Mouse (Mus musculus) thymus, adult 2 months (tissue): ENCODE data around the gene Ints13. TPM values are rescaled to one million over a fixed set of nuclear protein-coding genes. Genes with fewer than 3 reads are reported as not detected.

Experiments
- DNase-seq: peaks from one replicate; pipeline ENCODE4 v3.0.0; 2021
- H3K27ac ChIP-seq: fragments of 200-500 bp; 2 replicates; pipeline ENCODE4 v1.5.1; 2012; ENCODE audit warnings: low read length, control low read depth; ENCODE audit not compliant: control insufficient read depth, insufficient read depth
- H3K27me3 ChIP-seq: fragments of 200-500 bp; 2 replicates; pipeline ENCODE4 v1.6.1; 2012; ENCODE audit warnings: mild to moderate bottlenecking, low read length, moderate library complexity, mixed read lengths; ENCODE audit not compliant: control insufficient read depth, insufficient read depth
- H3K36me3 ChIP-seq: fragments of 200-500 bp; 2 replicates; pipeline ENCODE4 v1.6.1; 2012; ENCODE audit warnings: mild to moderate bottlenecking, low read length, moderate library complexity; ENCODE audit not compliant: control insufficient read depth, insufficient read depth
- H3K4me1 ChIP-seq: fragments of 200-500 bp; replicated peaks from 2 replicates; pipeline ENCODE4 v1.6.1; 2012; ENCODE audit warnings: low read length; ENCODE audit not compliant: control insufficient read depth, insufficient read depth
- H3K4me3 ChIP-seq: fragments of 200-500 bp; 2 replicates; pipeline ENCODE4 v1.5.1; 2012; ENCODE audit warnings: mild to moderate bottlenecking, low read length, control low read depth, moderate library complexity; ENCODE audit not compliant: control insufficient read depth, insufficient read depth
- CTCF ChIP-seq: fragments of 200-500 bp; IDR thresholded peaks from 2 replicates; pipeline ENCODE4 v1.5.1; 2012; ENCODE audit warnings: mild to moderate bottlenecking, control low read depth, low read length, moderate library complexity, borderline replicate concordance; ENCODE audit not compliant: control insufficient read depth, poor library complexity, insufficient read depth; ENCODE audit errors: extremely low read depth
- POLR2A ChIP-seq: fragments of 200-500 bp; IDR thresholded peaks from 2 replicates; pipeline ENCODE4 v1.6.1; 2012; ENCODE audit warnings: mild to moderate bottlenecking, low read length, control low read depth, moderate library complexity; ENCODE audit not compliant: control insufficient read depth, poor library complexity, insufficient read depth; ENCODE audit errors: extremely low read depth
- WGBS: fragments of 180-500 bp; shearing (Covaris S2); methylation state at CpG from one replicate; pipeline ENCODE4 v1.1.7; 2018; 5-methylcytosine and 5-hydroxymethylcytosine counted together
- polyA plus RNA-seq: library from polyadenylated mRNA; depleted of rRNA; stranded (reverse); fragments of >200 nt; gene quantifications from 2 replicates; pipeline ENCODE4 v1.2.3, GENCODE M21; 2012

Ints13 gene
- polyA plus RNA-seq, 1 experiment = 44.0 TPM

GRCm38 (mm10) chr6:146545289-146545865, 32.3 kb downstream of the Ints13 start:
- DNase-seq = no peak
- Histone ChIP-seq H3K36me3 (peaks cover 30% of the 10 kb centered on the region), H3K27me3 (no peaks in the 10 kb centered on the region), H3K27ac (no peak overlapping the region), H3K4me1 (no peaks in the 10 kb centered on the region), H3K4me3 (no peak overlapping the region)
- TF ChIP-seq POLR2A (no peak), CTCF (no peak)
- 93% methylated on average over 5 of the region's 5 CpGs for WGBS

- DNase-seq = no peak
- no peak overlapping the region for H3K4me3 ChIP-seq
- peaks cover 23% of the 10 kb centered on the region for H3K36me3 ChIP-seq
- no peak overlapping the region for H3K27ac ChIP-seq
- TF ChIP-seq POLR2A = no peak
- no peak for TF ChIP-seq CTCF
- 91% methylated on average over 1 of the region's 1 CpGs for WGBS
- no peaks in the 10 kb centered on the region for H3K27me3 ChIP-seq
- H3K4me1 ChIP-seq = no peaks in the 10 kb centered on the region
Observed at GRCm38 (mm10) chr6:146544622-146545021, 33.0 kb downstream of the Ints13 start.

- 96% methylated on average over 3 of the region's 3 CpGs for WGBS
- no peaks in the 10 kb centered on the region for H3K27me3 ChIP-seq
- no peaks in the 10 kb centered on the region for H3K36me3 ChIP-seq
- TF ChIP-seq CTCF = no peak
- no peak for TF ChIP-seq POLR2A
- DNase-seq = no peak
- H3K27ac ChIP-seq = no peak overlapping the region
- H3K4me1 ChIP-seq = no peaks in the 10 kb centered on the region
- H3K4me3 ChIP-seq = no peak overlapping the region
Observed at GRCm38 (mm10) chr6:146540386-146540785, 37.2 kb downstream of the Ints13 start.

GRCm38 (mm10) chr6:146538661-146539060, 39.0 kb downstream of the Ints13 start:
- no peak overlapping the region for H3K27ac ChIP-seq
- no peaks in the 10 kb centered on the region for H3K27me3 ChIP-seq
- no peak overlapping the region for H3K4me3 ChIP-seq
- 91% methylated on average over 4 of the region's 4 CpGs for WGBS
- H3K4me1 ChIP-seq = no peaks in the 10 kb centered on the region
- DNase-seq = no peak
- no peaks in the 10 kb centered on the region for H3K36me3 ChIP-seq
- TF ChIP-seq CTCF = no peak
- TF ChIP-seq POLR2A = no peak

GRCm38 (mm10) chr6:146538071-146538470, 39.6 kb downstream of the Ints13 start:
- no peak overlapping the region for H3K4me3 ChIP-seq
- H3K4me1 ChIP-seq = no peaks in the 10 kb centered on the region
- H3K27ac ChIP-seq = no peak overlapping the region
- H3K27me3 ChIP-seq = no peaks in the 10 kb centered on the region
- WGBS = 79% methylated on average over 2 of the region's 2 CpGs
- no peak for DNase-seq
- H3K36me3 ChIP-seq = no peaks in the 10 kb centered on the region
- TF ChIP-seq POLR2A = no peak
- no peak for TF ChIP-seq CTCF

GRCm38 (mm10) chr6:146537111-146537510, 40.5 kb downstream of the Ints13 start:
- Histone ChIP-seq H3K27ac (no peak overlapping the region), H3K4me1 (no peaks in the 10 kb centered on the region), H3K27me3 (no peaks in the 10 kb centered on the region), H3K36me3 (no peaks in the 10 kb centered on the region), H3K4me3 (no peak overlapping the region)
- DNase-seq = no peak
- 97% methylated on average over 4 of the region's 4 CpGs for WGBS
- TF ChIP-seq CTCF (no peak), POLR2A (no peak)

GRCm38 (mm10) chr6:146535501-146535900, 42.1 kb downstream of the Ints13 start:
- no peaks in the 10 kb centered on the region for H3K27me3 ChIP-seq
- no peaks in the 10 kb centered on the region for H3K36me3 ChIP-seq
- DNase-seq = no peak
- H3K27ac ChIP-seq = no peak overlapping the region
- WGBS = 95% methylated on average over 5 of the region's 5 CpGs
- peaks cover 5% of the 10 kb centered on the region for H3K4me1 ChIP-seq
- H3K4me3 ChIP-seq = no peak overlapping the region
- TF ChIP-seq POLR2A = no peak
- no peak for TF ChIP-seq CTCF
